Mouse (Mus musculus) heart, embryonic 16.5 days (tissue): ENCODE results near the gene Myo5a. TPM values are rescaled to one million over a fixed set of nuclear protein-coding genes. Genes with fewer than 3 reads are reported as not detected.

Experiments used
- ATAC-seq: fragments of 200-750 bp; cut with Nextera tagmentation; replicated peaks from 2 replicates; pipeline ENCODE4 v1.8.0; 2017; ENCODE audit warnings: moderate number of reproducible peaks; ENCODE audit not compliant: insufficient read depth, low FRiP score; ENCODE audit errors: extremely low read depth
- H3K27ac ChIP-seq: fragments of 300-500 bp; sonication (generic); 2 replicates; pipeline ENCODE4 v1.5.1; 2014; ENCODE audit warnings: mild to moderate bottlenecking, low read length, control low read depth, moderate library complexity
- H3K27me3 ChIP-seq: fragments of 300-500 bp; sonication (generic); 2 replicates; pipeline ENCODE4 v1.6.1; 2014; ENCODE audit warnings: low read length, mixed read lengths; ENCODE audit not compliant: control insufficient read depth, insufficient read depth
- H3K36me3 ChIP-seq: fragments of 300-500 bp; sonication (generic); 2 replicates; pipeline ENCODE4 v1.6.1; 2014; ENCODE audit not compliant: control insufficient read depth, insufficient read depth
- H3K4me1 ChIP-seq: fragments of 300-500 bp; sonication (generic); 2 replicates; pipeline ENCODE4 v1.6.1; 2014; ENCODE audit warnings: low read length, mixed read lengths; ENCODE audit not compliant: control insufficient read depth, insufficient read depth
- H3K4me2 ChIP-seq: fragments of 300-500 bp; sonication (generic); 2 replicates; pipeline ENCODE4 v1.6.1; 2014; ENCODE audit warnings: low read depth, mild to moderate bottlenecking, control low read depth, low read length
- H3K4me3 ChIP-seq: fragments of 300-500 bp; sonication (generic); 2 replicates; pipeline ENCODE4 v1.5.1; 2014; ENCODE audit warnings: mild to moderate bottlenecking, control low read depth, low read length
- H3K9ac ChIP-seq: fragments of 300-500 bp; sonication (generic); 2 replicates; pipeline ENCODE4 v1.6.1; 2014; ENCODE audit warnings: low read length, control low read depth
- H3K9me3 ChIP-seq: fragments of 300-500 bp; sonication (generic); replicated peaks from 2 replicates; pipeline ENCODE4 v1.6.1; 2016; ENCODE audit warnings: low read length; ENCODE audit not compliant: control insufficient read depth
- WGBS: fragments of 180-500 bp; shearing (Covaris S2); extraction: QIAGEN DNeasy Blood & Tissue Kit; methylation state at CpG from one replicate; pipeline ENCODE4 v1.1.7; 2014; 5-methylcytosine and 5-hydroxymethylcytosine counted together
- polyA plus RNA-seq: library from polyadenylated mRNA; unstranded; fragments of >200 nt; fragmentation: Nextera tagmentation; extraction: Ambion mirVana; gene quantifications from 2 replicates; pipeline ENCODE4 v1.2.1, GENCODE M21; 2015

The Myo5a gene
- polyA plus RNA-seq, 1 experiment from 2014 or later = 6.9 TPM

DNA sequence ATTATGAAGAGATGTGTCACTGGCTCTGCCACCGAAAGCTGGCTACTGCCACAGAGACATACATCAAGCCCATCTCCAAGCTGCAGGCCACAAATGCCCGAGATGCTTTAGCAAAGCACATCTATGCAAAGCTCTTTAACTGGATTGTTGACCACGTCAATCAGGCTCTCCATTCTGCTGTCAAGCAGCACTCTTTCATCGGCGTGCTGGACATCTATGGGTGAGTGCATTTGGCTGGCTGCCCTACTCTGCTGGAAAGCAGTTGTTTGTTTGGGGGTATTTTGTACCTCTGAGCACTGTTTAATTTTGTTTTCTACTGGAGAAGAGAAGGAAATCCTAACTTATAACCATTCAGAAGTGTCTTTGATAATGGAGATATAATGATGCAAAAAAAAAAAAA lies 76.1 kb downstream of the Myo5a start:
- peaks cover 5% of the 10 kb centered on the region for H3K36me3 ChIP-seq
- no peak overlapping the region for H3K4me2 ChIP-seq
- no peak overlapping the region for H3K4me3 ChIP-seq
- peaks cover 3% of the 10 kb centered on the region; the same call in 1 of the 2 replicates for H3K4me1 ChIP-seq
- no peak overlapping the region for H3K9ac ChIP-seq
- no peak overlapping the region for H3K27ac ChIP-seq
- no peak for ATAC-seq
- WGBS = 36% methylated on average over 5 of the region's 5 CpGs
- H3K9me3 ChIP-seq = no peaks in the 10 kb centered on the region
- H3K27me3 ChIP-seq = no peaks in the 10 kb centered on the region

DNA sequence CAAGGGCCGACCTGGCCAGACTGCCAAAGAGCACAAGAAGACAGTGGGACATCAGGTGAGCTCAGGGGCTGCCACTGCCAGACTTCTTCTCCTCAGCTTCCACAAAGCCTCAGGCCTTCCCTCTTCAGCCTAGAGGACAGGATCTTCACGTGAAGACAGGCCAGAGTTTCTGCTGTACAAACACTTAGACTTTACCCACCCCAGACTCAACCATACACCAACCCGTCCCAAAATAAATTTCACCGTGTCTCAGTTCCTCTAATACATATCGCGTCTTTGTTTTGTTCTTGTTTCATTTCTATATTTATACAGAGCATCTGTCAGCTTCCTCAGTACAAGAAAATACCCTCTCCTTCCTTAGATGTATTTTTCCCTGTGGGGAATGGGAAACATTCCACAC lies 89.7 kb downstream of the Myo5a start:
- 56% methylated on average over 6 of the region's 6 CpGs for WGBS
- Histone ChIP-seq H3K4me2 (no peak overlapping the region), H3K4me3 (no peak overlapping the region), H3K27ac (peak overlapping the region; percentile 23; the same call in 1 of the 2 replicates), H3K36me3 (peaks cover 9% of the 10 kb centered on the region), H3K9me3 (no peaks in the 10 kb centered on the region), H3K9ac (no peak overlapping the region), H3K27me3 (no peaks in the 10 kb centered on the region), H3K4me1 (peaks cover 8% of the 10 kb centered on the region; the same call in 1 of the 2 replicates)
- ATAC-seq = no peak

DNA sequence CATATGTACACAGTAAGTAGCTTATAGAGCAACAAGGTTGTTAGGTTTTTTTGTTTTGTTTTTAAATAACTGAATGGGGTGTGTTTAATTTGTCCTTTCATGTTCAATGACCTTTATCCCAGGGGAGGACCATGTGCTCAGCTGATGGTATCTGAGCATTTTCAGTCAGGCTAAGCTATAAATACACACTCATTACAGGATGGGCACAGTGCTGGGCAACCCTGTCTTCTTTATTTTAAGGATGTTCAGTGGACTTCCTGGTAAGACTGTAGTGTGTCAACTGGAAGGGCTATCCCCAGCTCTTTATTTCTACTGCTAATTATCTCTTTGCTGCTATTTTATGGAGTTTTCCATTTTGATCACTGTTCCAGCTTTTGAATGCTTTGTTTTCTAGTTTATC lies 92.8 kb downstream of the Myo5a start:
- H3K27ac ChIP-seq = no peak overlapping the region
- H3K36me3 ChIP-seq = peaks cover 9% of the 10 kb centered on the region
- H3K4me3 ChIP-seq = no peak overlapping the region
- H3K9ac ChIP-seq = no peak overlapping the region
- no peak for ATAC-seq
- H3K4me2 ChIP-seq = no peak overlapping the region
- no peaks in the 10 kb centered on the region for H3K9me3 ChIP-seq
- peaks cover 8% of the 10 kb centered on the region; the same call in 1 of the 2 replicates for H3K4me1 ChIP-seq
- no peaks in the 10 kb centered on the region for H3K27me3 ChIP-seq

DNA sequence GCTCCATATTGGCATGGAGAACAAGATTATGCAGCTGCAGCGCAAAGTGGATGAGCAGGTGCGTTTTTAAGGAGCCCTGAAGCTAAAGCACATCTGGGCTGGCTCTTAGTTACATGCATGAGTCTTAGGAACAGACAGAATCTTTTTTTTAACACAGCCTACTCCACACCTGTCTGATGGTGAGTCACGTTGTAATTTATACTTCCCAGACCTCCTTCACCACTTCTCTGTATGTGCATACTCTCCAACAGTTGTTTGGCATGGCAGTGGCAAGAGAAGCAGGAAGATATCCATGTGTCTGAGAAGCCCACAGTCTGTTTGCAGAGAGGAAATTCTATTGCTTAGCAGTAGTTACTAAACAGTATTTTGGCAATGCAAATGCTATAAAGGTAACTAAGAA lies 100.9 kb downstream of the Myo5a start:
- no peaks in the 10 kb centered on the region for H3K9me3 ChIP-seq
- 91% methylated on average over 3 of the region's 3 CpGs for WGBS
- H3K4me1 ChIP-seq = no peaks in the 10 kb centered on the region
- no peak for ATAC-seq
- H3K27me3 ChIP-seq = no peaks in the 10 kb centered on the region
- no peak overlapping the region for H3K4me3 ChIP-seq
- no peak overlapping the region for H3K9ac ChIP-seq
- no peak overlapping the region for H3K4me2 ChIP-seq
- no peak overlapping the region for H3K27ac ChIP-seq
- H3K36me3 ChIP-seq = peaks cover 16% of the 10 kb centered on the region

DNA sequence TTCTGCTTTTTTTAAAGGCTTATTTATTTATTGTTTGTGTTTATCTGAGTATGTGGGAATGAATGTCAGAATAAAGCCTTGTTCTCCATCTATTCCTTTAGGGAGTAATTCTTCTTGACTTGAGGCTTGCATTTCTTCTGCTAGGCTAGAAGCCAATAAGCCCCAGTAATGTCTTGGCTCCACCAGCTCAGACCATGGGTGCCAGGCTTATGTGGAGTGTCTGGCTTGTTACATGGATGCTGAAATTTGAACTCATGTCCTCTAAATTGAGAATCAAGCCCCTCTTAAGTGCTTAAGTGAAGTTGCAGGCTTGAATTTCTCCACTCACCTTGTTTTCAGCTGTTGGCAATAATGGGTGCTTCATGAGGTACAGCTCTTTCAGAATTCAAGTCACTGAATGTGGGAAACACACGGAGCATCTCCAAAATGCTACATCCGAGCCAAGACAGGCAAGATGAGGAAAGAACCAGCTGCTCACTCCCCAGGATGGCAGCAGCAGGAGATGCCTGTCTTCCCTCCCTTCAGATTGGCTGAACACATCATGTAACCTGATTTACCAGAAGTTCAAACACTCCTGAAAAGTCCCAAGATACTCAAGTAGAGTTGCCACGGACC lies 116.9 kb downstream of the Myo5a start:
- WGBS = 79% methylated on average over 3 of the region's 3 CpGs
- H3K27me3 ChIP-seq = no peaks in the 10 kb centered on the region
- ATAC-seq = no peak

DNA sequence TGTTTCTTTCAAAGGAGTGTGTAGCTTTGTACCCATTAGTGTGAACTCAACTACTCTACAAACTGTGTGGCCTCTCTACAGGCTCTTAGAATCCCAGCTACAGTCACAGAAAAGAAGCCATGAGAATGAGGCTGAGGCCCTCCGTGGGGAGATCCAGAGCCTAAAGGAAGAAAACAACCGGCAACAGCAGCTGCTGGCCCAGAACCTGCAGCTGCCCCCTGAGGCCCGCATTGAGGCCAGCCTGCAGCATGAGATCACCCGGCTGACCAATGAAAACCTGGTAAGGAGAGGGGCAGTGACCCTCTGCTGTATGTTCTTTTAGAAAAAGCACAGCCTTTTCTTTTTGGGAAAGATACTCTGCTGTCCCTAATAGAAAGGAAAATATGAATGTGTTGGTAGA lies 123.0 kb downstream of the Myo5a start:
- H3K36me3 ChIP-seq = 0 out of 2 replicates have a peak, but pooled peaks cover 2% of the 10 kb centered on the region
- no peaks in the 10 kb centered on the region for H3K27me3 ChIP-seq
- no peak for ATAC-seq
- H3K4me1 ChIP-seq = peaks cover 5% of the 10 kb centered on the region
- H3K4me3 ChIP-seq = no peak overlapping the region
- WGBS = 50% methylated on average over 4 of the region's 4 CpGs
- H3K9me3 ChIP-seq = no peaks in the 10 kb centered on the region
- no peak overlapping the region for H3K4me2 ChIP-seq
- no peak overlapping the region for H3K27ac ChIP-seq
- H3K9ac ChIP-seq = no peak overlapping the region

More for the DNA sequence above, 116.9 kb downstream of the Myo5a start:
- Histone ChIP-seq H3K36me3 (peaks cover 17% of the 10 kb centered on the region; the same call in 1 of the 2 replicates), H3K9me3 (no peaks in the 10 kb centered on the region), H3K27ac (no peak overlapping the region), H3K4me3 (no peak overlapping the region), H3K4me1 (no peaks in the 10 kb centered on the region), H3K4me2 (no peak overlapping the region), H3K9ac (no peak overlapping the region)

DNA sequence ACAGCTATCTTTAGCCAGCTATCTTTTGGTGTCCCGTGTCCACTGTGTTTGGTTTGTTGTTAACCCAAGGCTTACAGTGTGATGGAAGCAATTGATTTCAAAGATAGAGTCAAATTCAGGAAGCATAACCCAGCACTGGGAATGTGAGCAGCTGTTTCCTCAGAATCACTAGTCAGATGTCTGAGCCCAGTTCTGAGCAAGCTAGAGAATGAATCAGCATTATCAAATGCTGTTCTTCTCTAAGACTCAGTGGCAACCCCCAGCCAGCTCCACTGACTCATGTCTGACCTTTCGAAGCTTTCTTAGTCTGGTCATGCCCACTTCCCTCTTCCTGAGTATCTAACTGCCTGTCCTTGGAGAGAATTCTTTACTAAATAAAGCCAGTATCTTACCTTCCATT lies 125.5 kb downstream of the Myo5a start:
- WGBS = 15% methylated on average over 2 of the region's 2 CpGs
- Histone ChIP-seq H3K4me1 (peaks cover 5% of the 10 kb centered on the region), H3K4me2 (no peak overlapping the region), H3K27me3 (no peaks in the 10 kb centered on the region), H3K9me3 (no peaks in the 10 kb centered on the region), H3K36me3 (peaks cover 4% of the 10 kb centered on the region), H3K27ac (no peak overlapping the region), H3K4me3 (no peak overlapping the region), H3K9ac (no peak overlapping the region)
- ATAC-seq = no peak

DNA sequence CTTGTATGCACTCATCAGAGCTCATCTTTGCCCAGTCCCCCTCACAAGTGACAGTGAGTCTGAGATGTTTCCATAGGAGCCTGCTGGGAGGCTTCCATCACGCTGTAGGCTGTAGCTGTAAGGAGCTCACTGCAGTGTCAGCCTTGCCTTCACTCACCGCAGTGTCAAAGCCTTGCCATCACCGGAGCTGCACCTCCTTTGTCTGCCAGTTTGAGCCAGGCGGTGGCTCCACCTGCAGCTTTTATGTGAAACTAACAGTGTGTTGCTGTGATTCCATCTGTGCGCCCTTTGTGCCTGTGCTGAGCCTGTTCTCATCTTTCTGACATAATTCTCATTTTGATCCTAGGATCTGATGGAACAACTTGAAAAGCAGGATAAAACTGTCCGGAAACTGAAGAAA lies 126.5 kb downstream of the Myo5a start:
- no peak for ATAC-seq
- H3K4me1 ChIP-seq = peaks cover 5% of the 10 kb centered on the region
- 59% methylated on average over 6 of the region's 6 CpGs for WGBS
- no peak overlapping the region for H3K27ac ChIP-seq
- no peaks in the 10 kb centered on the region for H3K27me3 ChIP-seq
- H3K9me3 ChIP-seq = no peaks in the 10 kb centered on the region
- H3K4me3 ChIP-seq = no peak overlapping the region
- no peak overlapping the region for H3K4me2 ChIP-seq
- H3K9ac ChIP-seq = no peak overlapping the region
- peaks cover 9% of the 10 kb centered on the region for H3K36me3 ChIP-seq

DNA sequence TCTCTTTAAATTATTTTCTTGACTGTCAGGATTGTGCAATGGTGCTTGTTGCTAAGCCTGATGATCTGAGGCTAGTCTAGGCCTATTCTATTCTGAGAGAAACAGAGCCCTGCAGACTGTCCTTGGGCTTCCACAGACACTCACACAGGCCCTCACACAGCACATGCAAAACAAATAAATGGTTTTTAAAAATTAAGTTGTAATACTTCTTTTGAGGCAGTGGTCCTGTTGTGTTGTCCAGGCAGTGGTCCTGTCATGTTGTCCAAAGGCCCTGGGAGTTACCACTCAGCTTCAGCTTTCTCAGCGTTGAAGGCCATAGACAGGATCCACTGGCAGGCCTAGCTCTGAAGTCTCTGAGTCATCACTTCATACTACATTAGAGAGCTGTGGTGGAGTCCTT lies 130.7 kb downstream of the Myo5a start:
- Histone ChIP-seq H3K4me1 (no peaks in the 10 kb centered on the region), H3K36me3 (peaks cover 15% of the 10 kb centered on the region), H3K27me3 (no peaks in the 10 kb centered on the region), H3K4me3 (no peak overlapping the region), H3K4me2 (no peak overlapping the region), H3K9ac (no peak overlapping the region), H3K9me3 (no peaks in the 10 kb centered on the region), H3K27ac (no peak overlapping the region)
- no peak for ATAC-seq
- WGBS = 81% methylated on average over 1 of the region's 1 CpGs
